Mouse (Mus musculus) kidney, embryonic 15.5 days (tissue): ENCODE data around the gene Tap1. TPM values are rescaled to one million over a fixed set of nuclear protein-coding genes. Genes with fewer than 3 reads are reported as not detected.
A peak's percentile ranks its signal among the peaks of the same experiment; 100 is the strongest.

ENCODE experiments used
- ATAC-seq: fragments of 200-750 bp; cut with Nextera tagmentation; replicated peaks from 2 replicates; pipeline ENCODE4 v1.8.0; 2017; ENCODE audit warnings: moderate TSS enrichment; ENCODE audit not compliant: low FRiP score
- H3K27ac ChIP-seq: fragments of 300-500 bp; sonication (generic); 2 replicates; pipeline ENCODE4 v1.5.1; 2015; ENCODE audit warnings: mild to moderate bottlenecking, inconsistent platforms
- H3K27me3 ChIP-seq: fragments of 300-500 bp; sonication (generic); 2 replicates; pipeline ENCODE4 v1.6.1; 2015; ENCODE audit warnings: inconsistent platforms
- H3K36me3 ChIP-seq: fragments of 300-500 bp; sonication (generic); 2 replicates; pipeline ENCODE4 v1.6.1; 2015; ENCODE audit warnings: inconsistent platforms
- H3K4me1 ChIP-seq: fragments of 300-500 bp; sonication (generic); 2 replicates; pipeline ENCODE4 v1.6.1; 2015; ENCODE audit warnings: inconsistent platforms
- H3K4me2 ChIP-seq: fragments of 300-500 bp; sonication (generic); 2 replicates; pipeline ENCODE4 v1.6.1; 2015; ENCODE audit warnings: moderate library complexity, mild to moderate bottlenecking, inconsistent platforms
- H3K4me3 ChIP-seq: fragments of 300-500 bp; sonication (generic); replicated peaks from 2 replicates; pipeline ENCODE4 v1.5.1; 2015; ENCODE audit warnings: mild to moderate bottlenecking, inconsistent platforms
- H3K9ac ChIP-seq: fragments of 300-500 bp; sonication (generic); 2 replicates; pipeline ENCODE4 v1.6.1; 2015; ENCODE audit warnings: mild to moderate bottlenecking, inconsistent platforms
- H3K9me3 ChIP-seq: fragments of 300-500 bp; sonication (generic); replicated peaks from 2 replicates; pipeline ENCODE4 v1.6.1; 2016; ENCODE audit warnings: inconsistent platforms
- WGBS: fragments of 180-500 bp; shearing (Covaris S2); methylation state at CpG from one replicate; pipeline ENCODE4 v1.1.7; 2015; ENCODE audit warnings: mixed read lengths; 5-methylcytosine and 5-hydroxymethylcytosine counted together
- polyA plus RNA-seq: library from polyadenylated mRNA; unstranded; fragments of >200 nt; fragmentation: Nextera tagmentation; extraction: Ambion mirVana; gene quantifications from 2 replicates; pipeline ENCODE4 v1.2.1, GENCODE M21; 2015

The Tap1 gene
- polyA plus RNA-seq, 1 experiment from 2014 or later, result 3.5 TPM

- Histone ChIP-seq H3K4me2 (no peak overlapping the region), H3K4me3 (no peak overlapping the region), H3K9me3 (no peaks in the 10 kb centered on the region), H3K9ac (no peak overlapping the region), H3K27me3 (peaks cover 53% of the 10 kb centered on the region), H3K27ac (no peak overlapping the region), H3K36me3 (no peaks in the 10 kb centered on the region), H3K4me1 (peaks cover 17% of the 10 kb centered on the region)
- 78% methylated on average over 15 of the region's 15 CpGs for WGBS
- ATAC-seq, result no peak
Observed at GRCm38 (mm10) chr17:34183564-34184219, 3.7 kb upstream of the Tap1 start.

DNA sequence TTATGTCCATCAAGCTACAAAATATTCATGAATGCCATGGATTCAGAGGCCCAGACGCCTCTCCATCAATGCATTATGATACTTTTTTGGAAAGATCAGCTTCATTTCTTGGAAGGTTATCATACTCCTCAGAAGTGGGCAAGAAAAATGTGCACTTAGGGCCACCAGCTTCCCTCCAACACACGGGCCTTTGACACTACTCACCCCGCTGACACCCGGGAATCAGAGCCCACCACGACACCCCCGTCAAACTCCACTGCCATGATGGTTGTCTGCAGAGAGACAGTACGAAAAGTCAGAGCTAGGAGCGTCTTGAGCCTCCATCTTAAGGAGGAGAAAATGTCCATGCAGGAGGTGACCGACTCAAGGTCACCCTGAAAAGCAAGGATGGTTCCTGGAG, 1.8 kb upstream of the Tap1 start:
- Histone ChIP-seq H3K36me3 (no peaks in the 10 kb centered on the region), H3K4me1 (peaks cover 17% of the 10 kb centered on the region), H3K27ac (no peak overlapping the region), H3K27me3 (peaks cover 71% of the 10 kb centered on the region), H3K4me2 (no peak overlapping the region), H3K9ac (no peak overlapping the region), H3K9me3 (no peaks in the 10 kb centered on the region), H3K4me3 (no peak overlapping the region)
- no peak for ATAC-seq
- WGBS, result 89% methylated on average over 9 of the region's 9 CpGs

GRCm38 (mm10) chr17:34186885-34187260, 480 bp upstream of the Tap1 start:
- Histone ChIP-seq H3K4me1 (peaks cover 17% of the 10 kb centered on the region), H3K9me3 (no peaks in the 10 kb centered on the region), H3K4me3 (peak overlapping the region; percentile 61), H3K4me2 (peak overlapping the region; percentile 97), H3K9ac (peak overlapping the region; percentile 47), H3K27ac (no peak overlapping the region), H3K27me3 (peaks cover 83% of the 10 kb centered on the region), H3K36me3 (no peaks in the 10 kb centered on the region)
- WGBS, result 3% methylated on average over 14 of the region's 14 CpGs
- ATAC-seq, result no peak

GRCm38 (mm10) chr17:34188010-34188409, 657 bp downstream of the Tap1 start:
- WGBS, result 3% methylated on average over 20 of the region's 20 CpGs
- Histone ChIP-seq H3K36me3 (no peaks in the 10 kb centered on the region), H3K4me3 (peak overlapping the region; percentile 61), H3K4me2 (peak overlapping the region; percentile 97), H3K9ac (peak overlapping the region; percentile 59), H3K9me3 (no peaks in the 10 kb centered on the region), H3K27ac (peak overlapping the region; percentile 54; the same call in 1 of the 2 replicates), H3K4me1 (peaks cover 20% of the 10 kb centered on the region), H3K27me3 (peaks cover 86% of the 10 kb centered on the region)
- ATAC-seq, result no peak

GRCm38 (mm10) chr17:34188986-34189385, 1.6 kb downstream of the Tap1 start:
- H3K27me3 ChIP-seq, result peaks cover 87% of the 10 kb centered on the region
- H3K4me3 ChIP-seq, result no peak overlapping the region
- no peak overlapping the region for H3K9ac ChIP-seq
- no peaks in the 10 kb centered on the region for H3K36me3 ChIP-seq
- peaks cover 20% of the 10 kb centered on the region for H3K4me1 ChIP-seq
- 59% methylated on average over 6 of the region's 6 CpGs for WGBS
- no peak overlapping the region for H3K27ac ChIP-seq
- H3K4me2 ChIP-seq, result no peak overlapping the region
- ATAC-seq, result no peak
- H3K9me3 ChIP-seq, result no peaks in the 10 kb centered on the region

GRCm38 (mm10) chr17:34192852-34193251, 5.5 kb downstream of the Tap1 start:
- 23% methylated on average over 16 of the region's 16 CpGs for WGBS
- H3K27me3 ChIP-seq, result peaks cover 95% of the 10 kb centered on the region
- no peak overlapping the region for H3K4me2 ChIP-seq
- H3K36me3 ChIP-seq, result no peaks in the 10 kb centered on the region
- peaks cover 22% of the 10 kb centered on the region for H3K4me1 ChIP-seq
- no peak overlapping the region for H3K9ac ChIP-seq
- no peak for ATAC-seq
- no peak overlapping the region for H3K4me3 ChIP-seq
- no peak overlapping the region for H3K27ac ChIP-seq
- no peaks in the 10 kb centered on the region for H3K9me3 ChIP-seq

DNA sequence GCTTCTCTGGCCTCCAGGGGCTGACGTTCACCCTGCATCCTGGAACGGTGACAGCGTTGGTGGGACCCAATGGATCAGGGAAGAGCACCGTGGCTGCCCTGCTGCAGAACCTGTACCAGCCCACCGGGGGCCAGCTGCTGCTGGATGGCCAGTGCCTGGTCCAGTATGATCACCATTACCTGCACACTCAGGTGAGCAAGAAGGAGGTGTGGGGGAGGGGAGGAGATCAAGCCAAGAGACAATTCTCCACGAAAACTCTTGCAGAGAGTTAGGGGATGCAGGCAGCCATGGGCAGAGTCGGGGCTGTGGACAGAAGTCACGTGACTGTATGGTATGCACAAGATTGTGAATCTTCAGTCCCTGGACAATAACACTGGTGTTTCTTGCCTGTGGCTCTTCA, 6.1 kb downstream of the Tap1 start:
- Histone ChIP-seq H3K9me3 (no peaks in the 10 kb centered on the region), H3K9ac (no peak overlapping the region), H3K4me1 (peaks cover 23% of the 10 kb centered on the region), H3K4me2 (no peak overlapping the region), H3K27ac (no peak overlapping the region), H3K4me3 (no peak overlapping the region), H3K27me3 (peaks cover 95% of the 10 kb centered on the region), H3K36me3 (no peaks in the 10 kb centered on the region)
- ATAC-seq, result no peak
- WGBS, result 54% methylated on average over 8 of the region's 8 CpGs

DNA sequence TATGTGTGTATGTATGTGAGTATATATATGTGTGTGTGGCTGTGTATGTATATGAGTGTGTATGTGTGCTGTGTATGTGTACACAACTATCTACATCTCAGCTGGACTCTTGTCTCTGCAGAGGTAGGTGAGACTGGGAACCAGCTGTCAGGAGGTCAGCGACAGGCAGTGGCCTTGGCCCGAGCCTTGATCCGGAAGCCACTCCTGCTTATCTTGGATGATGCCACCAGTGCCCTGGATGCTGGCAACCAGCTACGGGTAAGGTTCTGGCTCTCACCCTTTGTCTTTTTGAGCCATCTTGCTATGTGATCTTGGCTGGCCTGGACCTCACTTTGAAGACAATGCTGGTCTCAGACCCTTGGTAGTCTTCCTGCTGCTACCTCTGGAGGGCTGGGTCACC, 7.4 kb downstream of the Tap1 start:
- Histone ChIP-seq H3K9ac (no peak overlapping the region), H3K4me3 (no peak overlapping the region), H3K27me3 (peaks cover 93% of the 10 kb centered on the region), H3K4me2 (no peak overlapping the region), H3K36me3 (no peaks in the 10 kb centered on the region), H3K4me1 (peaks cover 24% of the 10 kb centered on the region), H3K9me3 (no peaks in the 10 kb centered on the region), H3K27ac (no peak overlapping the region)
- 84% methylated on average over 4 of the region's 4 CpGs for WGBS
- ATAC-seq, result no peak

- Histone ChIP-seq H3K4me1 (peaks cover 24% of the 10 kb centered on the region), H3K9ac (no peak overlapping the region), H3K27ac (no peak overlapping the region), H3K9me3 (no peaks in the 10 kb centered on the region), H3K4me2 (no peak overlapping the region; the same call in 1 of the 2 replicates), H3K36me3 (no peaks in the 10 kb centered on the region), H3K27me3 (peaks cover 83% of the 10 kb centered on the region), H3K4me3 (no peak overlapping the region; the same call in 1 of the 2 replicates)
- no peak for ATAC-seq
- 33% methylated on average over 12 of the region's 12 CpGs for WGBS
Observed at GRCm38 (mm10) chr17:34196491-34196890, 9.1 kb downstream of the Tap1 start.

DNA sequence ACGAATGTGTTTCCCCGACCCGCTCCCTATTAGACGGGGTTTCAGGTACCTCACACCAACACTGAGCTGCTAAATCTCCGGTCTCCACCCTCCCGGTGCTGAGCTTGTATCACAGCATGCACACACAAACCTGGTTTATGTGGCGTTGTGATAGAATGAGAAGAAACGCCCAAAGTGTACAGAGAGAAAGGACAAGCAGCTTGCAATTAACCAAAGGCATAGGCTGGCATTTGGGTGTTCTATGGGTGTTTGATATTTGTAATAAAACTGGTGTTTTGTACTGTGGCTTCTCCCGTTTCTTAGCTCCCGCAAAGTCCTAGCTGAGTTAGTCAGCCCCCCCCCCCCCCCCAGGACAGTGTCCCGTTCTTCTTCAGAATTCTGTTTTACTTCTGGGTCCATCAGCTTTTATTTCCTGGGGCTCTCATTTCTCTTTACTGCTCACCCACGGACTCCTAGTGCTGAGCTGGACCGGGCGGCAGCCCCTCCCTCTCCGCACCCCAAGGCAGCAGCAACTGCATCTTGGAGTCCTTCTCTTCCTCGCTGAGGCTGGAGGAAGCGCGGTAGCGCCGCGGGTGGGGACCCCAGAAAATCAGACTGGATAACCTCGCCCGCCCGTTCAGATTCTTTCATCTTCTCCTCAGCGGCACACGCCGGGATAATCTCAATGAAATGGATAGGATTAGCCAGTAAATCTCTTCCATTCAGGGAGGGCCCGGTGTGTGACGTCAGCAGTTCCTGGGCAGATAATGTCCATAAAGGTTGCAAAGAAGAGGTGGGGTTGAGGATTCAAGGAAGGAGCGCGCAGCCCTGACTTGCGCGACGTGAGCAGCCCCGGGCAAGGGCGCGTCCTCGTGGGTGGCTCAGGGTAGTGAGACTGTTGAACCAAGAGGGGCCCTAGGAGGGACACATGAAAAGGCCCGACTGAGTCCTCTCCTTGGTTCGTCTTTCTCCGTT, 9.9 kb downstream of the Tap1 start, which contains the start of gene Psmb8:
Psmb8 (plus strand) TSS at position 781 of the 954 bp plus-strand sequence.
- Histone ChIP-seq H3K9me3 (no peaks in the 10 kb centered on the region), H3K27ac (no peak within 1 kb of the TSS), H3K36me3 (no peaks in the 10 kb centered on the region), H3K4me3 (peak within 1 kb of the TSS; percentile 48), H3K4me1 (peaks cover 24% of the 10 kb centered on the region), H3K27me3 (peaks cover 76% of the 10 kb centered on the region), H3K9ac (peak within 1 kb of the TSS; percentile 29), H3K4me2 (peak within 1 kb of the TSS; percentile 78)
- WGBS, result 4% methylated on average over 41 of the region's 41 CpGs
- ATAC-seq, result peak; percentile 86

DNA sequence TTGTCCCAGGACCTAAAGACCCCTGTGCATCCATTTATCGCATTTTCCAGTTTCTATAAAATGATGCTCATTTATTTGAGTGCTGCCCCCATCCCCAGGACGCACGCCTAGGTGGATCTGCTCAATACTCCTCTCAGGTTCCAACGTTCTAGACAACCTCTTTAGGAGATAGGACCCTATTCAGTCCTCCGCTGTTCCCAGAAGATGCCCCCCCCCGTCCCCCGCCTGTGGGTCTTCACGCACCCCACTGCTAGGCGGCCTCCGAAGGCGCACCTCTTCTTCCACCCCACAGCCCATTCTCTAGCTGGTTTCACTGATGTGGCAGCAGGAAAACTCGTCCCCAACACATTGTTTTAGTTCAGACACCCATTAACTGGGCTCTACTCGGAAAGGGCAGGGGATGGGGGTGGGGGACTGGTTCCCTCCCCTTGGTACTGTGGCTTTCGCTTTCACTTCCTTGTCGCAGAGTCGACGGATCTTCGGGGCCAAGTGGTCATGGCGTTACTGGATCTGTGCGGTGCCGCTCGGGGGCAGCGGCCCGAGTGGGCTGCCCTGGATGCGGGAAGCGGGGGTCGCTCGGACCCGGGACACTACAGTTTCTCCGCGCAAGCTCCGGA, 10.7 kb downstream of the Tap1 start:
- Histone ChIP-seq H3K4me1 (peaks cover 21% of the 10 kb centered on the region), H3K27me3 (peaks cover 72% of the 10 kb centered on the region), H3K9me3 (no peaks in the 10 kb centered on the region), H3K4me2 (peak overlapping the region; percentile 78), H3K27ac (no peak overlapping the region), H3K36me3 (no peaks in the 10 kb centered on the region), H3K9ac (peak overlapping the region; percentile 29), H3K4me3 (peak overlapping the region; percentile 48)
- ATAC-seq, result peak; percentile 44; the same call in 1 of the 2 replicates
- 1% methylated on average over 32 of the region's 32 CpGs for WGBS

DNA sequence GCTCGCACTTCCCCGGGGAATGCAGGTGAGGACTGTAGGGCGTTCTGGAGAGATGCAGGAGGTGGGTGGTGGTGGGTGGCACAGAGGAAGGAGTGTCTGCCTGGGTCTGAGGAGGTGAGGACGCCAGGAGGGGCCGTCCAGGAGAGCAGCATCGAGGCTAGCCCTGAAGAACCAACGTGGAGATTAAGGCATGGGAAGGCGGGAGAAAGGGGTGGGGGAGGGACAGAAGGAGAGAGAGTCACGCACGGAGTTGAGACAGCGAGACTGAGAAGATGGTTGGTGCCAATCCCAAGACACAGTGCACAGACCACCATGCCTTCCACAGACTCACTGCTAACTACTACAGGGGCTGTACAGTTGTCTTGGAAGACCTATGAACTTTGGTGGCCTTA, 11.2 kb downstream of the Tap1 start:
- ATAC-seq, result no peak
- WGBS, result 7% methylated on average over 11 of the region's 11 CpGs
- peak overlapping the region; percentile 29 for H3K9ac ChIP-seq

More for the DNA sequence above, 11.2 kb downstream of the Tap1 start:
- Histone ChIP-seq H3K4me2 (peak overlapping the region; percentile 78), H3K4me1 (peaks cover 21% of the 10 kb centered on the region), H3K9me3 (no peaks in the 10 kb centered on the region), H3K4me3 (peak overlapping the region; percentile 48), H3K36me3 (no peaks in the 10 kb centered on the region), H3K27ac (no peak overlapping the region), H3K27me3 (peaks cover 72% of the 10 kb centered on the region)
